Mouse (Mus musculus) midbrain, embryonic 16.5 days (tissue): ENCODE measurements around the gene Tnfrsf14. TPM values are rescaled to one million over a fixed set of nuclear protein-coding genes. Genes with fewer than 3 reads are reported as not detected.

Source experiments
- ATAC-seq: fragments of 200-750 bp; cut with Nextera tagmentation; 2 replicates; pipeline ENCODE4 v1.8.0; 2017; ENCODE audit warnings: moderate TSS enrichment
- H3K27ac ChIP-seq: fragments of 300-500 bp; sonication (generic); 2 replicates; pipeline ENCODE4 v1.5.1; 2014; ENCODE audit warnings: mild to moderate bottlenecking, low read length, mixed read lengths
- H3K27me3 ChIP-seq: fragments of 300-500 bp; sonication (generic); 2 replicates; pipeline ENCODE4 v1.6.1; 2014; ENCODE audit warnings: low read depth, low read length, mixed read lengths; ENCODE audit not compliant: control insufficient read depth, insufficient read depth
- H3K36me3 ChIP-seq: fragments of 300-500 bp; sonication (generic); 2 replicates; pipeline ENCODE4 v1.6.1; 2014; ENCODE audit warnings: mild to moderate bottlenecking, low read length, moderate library complexity, mixed read lengths; ENCODE audit not compliant: control insufficient read depth, insufficient read depth
- H3K4me1 ChIP-seq: fragments of 300-500 bp; sonication (generic); 2 replicates; pipeline ENCODE4 v1.6.1; 2014; ENCODE audit warnings: mild to moderate bottlenecking, low read length, mixed read lengths; ENCODE audit not compliant: control insufficient read depth, insufficient read depth
- H3K4me2 ChIP-seq: fragments of 300-500 bp; sonication (generic); 2 replicates; pipeline ENCODE4 v1.6.1; 2014; ENCODE audit warnings: mild to moderate bottlenecking, low read length, mixed read lengths
- H3K4me3 ChIP-seq: fragments of 300-500 bp; sonication (generic); 2 replicates; pipeline ENCODE4 v1.5.1; 2014; ENCODE audit warnings: low read depth, mild to moderate bottlenecking, low read length, moderate library complexity, mixed read lengths
- H3K9ac ChIP-seq: fragments of 300-500 bp; sonication (generic); 2 replicates; pipeline ENCODE4 v1.6.1; 2014; ENCODE audit warnings: low read depth, low read length, mixed read lengths
- H3K9me3 ChIP-seq: fragments of 300-500 bp; sonication (generic); replicated peaks from 2 replicates; pipeline ENCODE4 v1.6.1; 2014; ENCODE audit warnings: mild to moderate bottlenecking, low read length, mixed read lengths; ENCODE audit not compliant: control insufficient read depth, poor library complexity, severe bottlenecking
- WGBS: fragments of 180-500 bp; shearing (Covaris S2); extraction: QIAGEN DNeasy Blood & Tissue Kit; methylation state at CpG from one replicate; pipeline ENCODE4 v1.1.7; 2014; 5-methylcytosine and 5-hydroxymethylcytosine counted together
- polyA plus RNA-seq: library from polyadenylated mRNA; unstranded; fragments of >200 nt; fragmentation: Nextera tagmentation; extraction: Ambion mirVana; gene quantifications from 2 replicates; pipeline ENCODE4 v1.2.1, GENCODE M21; 2015

Gene Tnfrsf14
- polyA plus RNA-seq, 1 experiment from 2014 or later = not detected

DNA sequence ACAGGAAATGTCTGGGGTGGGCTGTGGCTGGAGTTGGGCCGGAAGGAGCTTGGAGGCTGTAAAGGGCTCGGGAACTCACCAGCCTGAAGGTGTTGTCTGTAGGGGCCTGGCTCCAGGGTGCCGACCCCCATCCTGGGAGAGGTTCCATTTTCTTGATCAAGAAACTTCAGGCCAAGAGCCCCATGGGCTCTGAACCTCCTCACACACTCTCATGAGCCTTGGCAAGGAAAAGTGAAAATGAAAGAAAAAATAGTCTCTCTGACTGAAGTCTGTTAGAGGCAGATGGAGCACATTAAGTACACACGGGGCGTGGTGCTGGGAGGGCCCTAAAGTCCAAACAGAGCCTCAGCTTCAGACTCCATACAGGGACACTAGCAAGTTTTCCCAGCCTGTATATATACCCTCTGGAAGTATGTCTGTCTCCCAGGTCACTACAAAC is 445 bp downstream of the Tnfrsf14 start:
- ATAC-seq = no peak
- H3K4me3 ChIP-seq = no peak overlapping the region
- no peaks in the 10 kb centered on the region for H3K4me1 ChIP-seq
- H3K27ac ChIP-seq = no peak overlapping the region
- no peak overlapping the region for H3K9ac ChIP-seq
- no peaks in the 10 kb centered on the region for H3K36me3 ChIP-seq
- no peaks in the 10 kb centered on the region for H3K27me3 ChIP-seq
- no peak overlapping the region for H3K4me2 ChIP-seq
- 67% methylated on average over 5 of the region's 5 CpGs for WGBS
- no peaks in the 10 kb centered on the region for H3K9me3 ChIP-seq

DNA sequence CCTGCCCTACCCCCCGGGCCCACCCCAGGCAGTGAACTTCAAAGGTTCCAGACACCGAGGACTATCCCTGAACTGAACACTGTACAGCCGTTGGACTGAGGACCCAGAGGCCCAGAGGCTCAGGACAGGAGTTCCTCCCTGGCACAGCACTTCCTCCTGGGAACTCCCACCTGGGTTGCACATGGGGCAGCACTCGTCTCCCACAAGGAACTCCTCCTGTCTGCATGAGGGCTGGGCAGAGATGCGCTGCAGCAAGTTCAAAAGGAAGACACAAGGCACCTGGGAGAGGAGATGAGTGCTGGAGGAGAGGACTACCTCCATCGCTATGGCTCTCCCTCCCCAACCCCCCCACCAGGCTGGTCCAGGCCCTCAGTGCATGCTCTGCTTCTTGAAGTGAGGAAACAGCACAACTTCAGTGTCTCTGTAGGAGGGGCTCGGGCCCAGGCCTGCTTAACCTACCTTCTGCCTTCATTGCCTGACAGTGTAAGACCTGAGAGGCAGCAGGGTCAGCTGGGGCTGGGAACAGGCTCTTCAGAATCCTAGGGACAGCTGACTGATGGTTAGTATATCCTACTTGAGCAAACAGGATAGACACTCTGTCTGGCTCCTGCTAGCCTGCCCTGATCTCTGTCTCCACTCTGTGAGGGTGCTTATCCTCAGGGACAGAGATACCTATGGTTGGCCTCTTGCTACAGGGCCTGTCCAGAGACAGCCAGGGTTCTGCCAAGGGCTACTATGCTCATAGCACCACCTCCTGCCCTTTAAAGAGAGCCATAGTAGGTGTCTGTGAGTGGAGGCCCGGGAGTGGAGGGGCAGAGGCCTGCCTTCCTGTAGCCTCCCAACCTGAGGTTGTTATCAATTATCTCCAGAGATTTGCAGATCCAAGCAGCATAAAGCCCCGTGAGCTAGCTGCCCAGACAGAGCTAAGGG is 1.1 kb downstream of the Tnfrsf14 start:
- Histone ChIP-seq H3K9me3 (no peaks in the 10 kb centered on the region), H3K4me2 (no peak overlapping the region), H3K4me3 (no peak overlapping the region), H3K27me3 (no peaks in the 10 kb centered on the region), H3K9ac (no peak overlapping the region), H3K36me3 (no peaks in the 10 kb centered on the region), H3K4me1 (no peaks in the 10 kb centered on the region), H3K27ac (no peak overlapping the region)
- ATAC-seq = no peak
- WGBS = 75% methylated on average over 9 of the region's 9 CpGs

DNA sequence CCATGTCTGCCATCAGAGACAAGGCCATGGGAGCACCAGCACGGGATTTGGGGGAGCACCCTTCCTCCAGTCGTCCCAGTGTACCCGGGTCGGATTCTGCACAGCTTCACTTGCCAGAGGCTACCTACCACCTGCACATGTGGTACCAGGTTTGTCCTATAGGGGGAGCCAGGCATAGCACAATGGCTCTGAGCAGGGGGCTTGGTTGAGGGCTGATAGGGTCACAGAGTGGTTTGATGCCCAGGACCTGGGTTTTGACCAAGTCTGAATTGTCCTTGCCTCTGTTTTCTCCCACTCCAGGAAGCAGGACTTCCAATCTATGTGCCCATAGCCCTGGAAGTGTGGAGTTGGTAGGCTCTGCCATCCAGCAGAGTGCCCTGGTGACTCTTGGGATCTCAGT is 3.0 kb downstream of the Tnfrsf14 start:
- no peaks in the 10 kb centered on the region for H3K4me1 ChIP-seq
- no peak overlapping the region for H3K9ac ChIP-seq
- H3K27me3 ChIP-seq = no peaks in the 10 kb centered on the region
- ATAC-seq = no peak
- no peak overlapping the region for H3K27ac ChIP-seq
- H3K4me3 ChIP-seq = no peak overlapping the region
- 52% methylated on average over 4 of the region's 4 CpGs for WGBS
- H3K4me2 ChIP-seq = no peak overlapping the region
- no peaks in the 10 kb centered on the region for H3K36me3 ChIP-seq
- H3K9me3 ChIP-seq = no peaks in the 10 kb centered on the region

DNA sequence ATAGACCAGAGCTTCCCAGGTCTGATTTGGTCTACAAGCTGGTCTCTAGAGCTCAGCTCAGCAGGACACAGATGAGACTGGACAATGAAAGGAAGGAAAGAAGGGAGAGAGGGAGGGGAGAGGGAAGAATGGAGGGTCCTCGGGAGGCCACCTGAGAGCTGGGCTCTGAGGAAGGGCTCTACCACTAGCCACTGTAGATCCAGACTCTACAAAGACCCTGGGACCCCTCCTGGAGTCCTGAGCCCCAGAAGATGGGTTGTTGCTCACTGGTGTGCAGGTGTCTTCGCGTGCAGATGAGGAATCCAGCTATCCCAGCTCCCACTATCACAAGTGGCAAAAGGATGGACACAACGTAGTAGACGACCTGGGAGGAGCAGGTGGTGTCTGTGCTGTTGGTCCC is 5.4 kb downstream of the Tnfrsf14 start:
- H3K4me2 ChIP-seq = no peak overlapping the region
- no peak overlapping the region for H3K9ac ChIP-seq
- no peaks in the 10 kb centered on the region for H3K4me1 ChIP-seq
- ATAC-seq = no peak
- H3K27ac ChIP-seq = no peak overlapping the region
- H3K27me3 ChIP-seq = no peaks in the 10 kb centered on the region
- no peaks in the 10 kb centered on the region for H3K9me3 ChIP-seq
- WGBS = 80% methylated on average over 5 of the region's 5 CpGs
- no peak overlapping the region for H3K4me3 ChIP-seq
- no peaks in the 10 kb centered on the region for H3K36me3 ChIP-seq

DNA sequence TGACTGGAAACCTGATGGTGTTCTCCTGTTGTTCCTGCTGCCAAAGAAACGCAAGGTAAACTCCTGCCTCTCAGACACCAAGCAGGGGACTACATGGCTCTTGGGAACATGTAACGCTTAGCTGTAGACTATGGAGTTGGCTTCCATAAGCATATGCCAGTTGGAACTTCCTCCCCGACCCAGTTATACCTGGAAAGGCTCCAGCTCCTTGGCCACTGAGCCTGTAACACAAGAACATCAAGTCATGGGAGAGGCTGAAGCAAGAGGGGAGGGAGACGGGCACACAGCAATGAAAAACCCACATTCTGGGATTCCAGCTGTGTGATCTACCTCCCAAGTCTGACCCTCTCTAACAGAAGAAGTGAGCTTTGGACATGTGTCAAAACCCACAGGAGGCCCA is 6.1 kb downstream of the Tnfrsf14 start:
- H3K9me3 ChIP-seq = no peaks in the 10 kb centered on the region; the same call in 1 of the 2 replicates

DNA sequence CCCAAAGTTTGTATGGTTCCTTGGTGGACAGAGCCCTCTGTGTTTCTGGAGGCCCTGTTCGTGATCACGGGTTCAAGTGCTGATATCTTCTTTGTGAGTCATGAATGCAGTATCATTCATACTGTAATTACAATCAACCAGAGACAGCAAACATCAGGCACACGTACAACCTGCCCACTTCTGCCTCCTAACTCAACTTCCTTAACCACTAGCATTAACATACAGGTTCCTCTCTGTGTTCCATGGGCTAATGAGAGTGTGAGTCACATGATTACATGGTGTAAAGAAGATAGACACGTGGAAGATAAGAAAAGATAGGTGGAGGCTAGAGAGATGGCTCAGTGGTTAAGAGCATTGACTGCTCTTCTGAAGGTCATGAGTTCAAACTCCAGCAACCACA is 11.7 kb downstream of the Tnfrsf14 start:
- ATAC-seq = no peak
- WGBS = 90% methylated on average over 4 of the region's 4 CpGs
- Histone ChIP-seq H3K27ac (no peak overlapping the region), H3K4me2 (no peak overlapping the region), H3K9me3 (no peaks in the 10 kb centered on the region; the same call in 1 of the 2 replicates), H3K27me3 (no peaks in the 10 kb centered on the region), H3K4me3 (no peak overlapping the region), H3K4me1 (no peaks in the 10 kb centered on the region), H3K36me3 (no peaks in the 10 kb centered on the region), H3K9ac (no peak overlapping the region)

More for the DNA sequence above, 6.1 kb downstream of the Tnfrsf14 start:
- H3K9ac ChIP-seq = no peak overlapping the region
- no peaks in the 10 kb centered on the region for H3K4me1 ChIP-seq
- 77% methylated on average over 4 of the region's 4 CpGs for WGBS
- H3K4me3 ChIP-seq = no peak overlapping the region
- H3K27ac ChIP-seq = no peak overlapping the region
- H3K27me3 ChIP-seq = no peaks in the 10 kb centered on the region
- H3K4me2 ChIP-seq = no peak overlapping the region
- no peak for ATAC-seq
- no peaks in the 10 kb centered on the region for H3K36me3 ChIP-seq

DNA sequence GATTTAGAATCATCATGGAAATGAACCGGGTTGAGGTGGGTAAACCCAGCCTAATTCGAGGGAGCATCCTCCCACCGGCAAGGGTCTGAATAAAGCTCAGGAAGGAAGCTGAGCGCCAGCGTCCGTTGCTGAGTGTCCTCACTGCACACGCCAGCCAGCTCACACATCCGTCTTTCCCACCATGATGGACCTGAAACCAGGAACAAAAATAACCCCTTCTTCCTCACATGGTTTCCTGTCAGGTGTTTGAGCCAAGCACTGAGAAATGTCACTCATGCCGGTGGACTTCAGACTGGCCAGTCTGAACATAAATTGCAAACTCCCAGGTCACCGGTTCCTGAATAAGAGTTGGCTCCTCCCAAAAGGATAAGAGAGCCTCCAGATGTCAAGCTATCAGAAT is 13.1 kb downstream of the Tnfrsf14 start:
- Histone ChIP-seq H3K9ac (no peak overlapping the region), H3K36me3 (no peaks in the 10 kb centered on the region), H3K4me1 (no peaks in the 10 kb centered on the region), H3K27ac (no peak overlapping the region), H3K9me3 (no peaks in the 10 kb centered on the region; the same call in 1 of the 2 replicates), H3K27me3 (no peaks in the 10 kb centered on the region), H3K4me2 (no peak overlapping the region), H3K4me3 (no peak overlapping the region)
- no peak for ATAC-seq
- 86% methylated on average over 10 of the region's 10 CpGs for WGBS

DNA sequence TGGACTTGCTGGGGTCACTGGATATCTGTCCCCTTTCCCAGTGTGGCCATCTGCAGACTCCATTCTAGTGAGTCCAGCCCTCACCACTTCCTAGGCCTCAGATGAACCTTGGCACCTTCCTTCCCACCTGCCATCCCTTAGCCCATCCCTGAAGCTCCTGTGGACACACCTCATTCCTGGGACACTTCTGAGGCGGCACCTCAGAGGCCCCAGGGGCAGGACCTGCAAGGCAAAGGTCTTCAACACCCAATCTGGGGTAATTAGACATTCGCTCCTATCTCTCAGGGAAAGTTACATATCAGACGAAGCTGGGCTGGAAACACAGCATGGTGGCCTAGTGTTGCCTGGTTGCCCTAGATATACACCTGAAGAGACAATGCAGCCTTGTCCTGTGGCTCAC is 13.7 kb downstream of the Tnfrsf14 start:
- Histone ChIP-seq H3K4me2 (no peak overlapping the region), H3K27ac (no peak overlapping the region)

DNA sequence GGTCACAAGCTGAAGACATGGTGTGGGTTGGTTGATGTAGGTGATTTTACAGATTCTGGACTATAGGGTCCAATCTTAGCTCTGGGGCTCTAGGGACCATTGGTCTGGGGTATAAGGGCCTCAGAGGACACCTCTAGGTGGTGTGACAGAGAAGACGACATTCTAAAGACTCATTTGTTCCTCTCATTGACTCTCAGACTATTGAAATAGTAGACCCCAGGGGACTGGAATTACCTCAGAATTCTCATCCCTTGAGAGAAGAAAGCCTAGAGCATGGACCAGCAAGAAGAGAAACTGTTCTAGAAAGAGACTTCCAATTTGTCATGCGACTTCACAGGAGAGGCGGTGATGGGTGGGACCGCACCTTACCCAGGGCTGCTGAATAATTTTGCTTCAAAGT is 14.1 kb downstream of the Tnfrsf14 start:
- no peak overlapping the region for H3K27ac ChIP-seq
- H3K4me1 ChIP-seq = no peaks in the 10 kb centered on the region
- 95% methylated on average over 4 of the region's 4 CpGs for WGBS
- no peaks in the 10 kb centered on the region; the same call in 1 of the 2 replicates for H3K9me3 ChIP-seq
- ATAC-seq = no peak
- no peak overlapping the region for H3K4me2 ChIP-seq
- H3K9ac ChIP-seq = no peak overlapping the region
- no peak overlapping the region for H3K4me3 ChIP-seq
- H3K36me3 ChIP-seq = no peaks in the 10 kb centered on the region
- H3K27me3 ChIP-seq = no peaks in the 10 kb centered on the region

More for the DNA sequence above, 13.7 kb downstream of the Tnfrsf14 start:
- H3K4me1 ChIP-seq = no peaks in the 10 kb centered on the region
- H3K36me3 ChIP-seq = no peaks in the 10 kb centered on the region
- H3K4me3 ChIP-seq = no peak overlapping the region
- no peaks in the 10 kb centered on the region; the same call in 1 of the 2 replicates for H3K9me3 ChIP-seq
- H3K27me3 ChIP-seq = no peaks in the 10 kb centered on the region
- 78% methylated on average over 3 of the region's 3 CpGs for WGBS
- no peak overlapping the region for H3K9ac ChIP-seq
- no peak for ATAC-seq
